Mouse (Mus musculus): ENCODE measurements around the gene Smco3. TPM values are rescaled to one million over a fixed set of nuclear protein-coding genes. Genes with fewer than 3 reads are reported as not detected.

Gene Smco3
- polyA plus RNA-seq, 1 experiment from 2014 or later = not detected

GRCm38 (mm10) chr6:136792884-136793758 lies 42.1 kb downstream of the Smco3 start:
- DNase-seq (ENCODE audit: low spot score) (peak; percentile 69), ATAC-seq (ENCODE audit: insufficient number of reproducible peaks, low FRiP score, low TSS enrichment, low read depth) (peak; percentile 72)
- Histone ChIP-seq H3K4me2 (ENCODE audit: low read depth, severe bottlenecking) (peak overlapping the region; percentile 76), H3K27ac (replicated peaks; ENCODE audit: low read depth, low read length) (peak overlapping the region; percentile 80), H3K27me3 (ENCODE audit: control insufficient read depth, insufficient read depth, low read length) (no peaks in the 10 kb centered on the region), H3K36me3 (ENCODE audit: control insufficient read depth, insufficient read depth, low read length) (no peaks in the 10 kb centered on the region), H3K4me1 (ENCODE audit: control insufficient read depth, insufficient read depth, low read length) (no peaks in the 10 kb centered on the region), H3K4me3 (ENCODE audit: low read depth, low read length) (peak overlapping the region; percentile 33), H3K9me3 (ENCODE audit: control insufficient read depth, low read length) (no peaks in the 10 kb centered on the region), H3K9ac (ENCODE audit: low read length) (peak overlapping the region; percentile 53)
- 14% methylated on average over 16 of the region's 16 CpGs for WGBS

- no peaks in the 10 kb centered on the region for H3K9me3 ChIP-seq (ENCODE audit: control insufficient read depth, low read length)
- no peaks in the 10 kb centered on the region for H3K27me3 ChIP-seq (ENCODE audit: control insufficient read depth, insufficient read depth, low read length)
- no peak overlapping the region for H3K4me3 ChIP-seq (ENCODE audit: low read depth, low read length)
- WGBS = 67% methylated on average over 5 of the region's 5 CpGs
- ATAC-seq (ENCODE audit: insufficient number of reproducible peaks, low FRiP score, low TSS enrichment, low read depth) (no peak), DNase-seq (ENCODE audit: low spot score) (no peak)
- H3K27ac ChIP-seq (replicated peaks; ENCODE audit: low read depth, low read length) = no peak overlapping the region
- H3K36me3 ChIP-seq (ENCODE audit: control insufficient read depth, insufficient read depth, low read length) = no peaks in the 10 kb centered on the region
- H3K9ac ChIP-seq (ENCODE audit: low read length) = no peak overlapping the region
- H3K4me2 ChIP-seq (ENCODE audit: low read depth, severe bottlenecking) = no peak overlapping the region
- H3K4me1 ChIP-seq (ENCODE audit: control insufficient read depth, insufficient read depth, low read length) = no peaks in the 10 kb centered on the region
These were observed 45.8 kb downstream of the Smco3 start for GRCm38 (mm10) chr6:136789391-136789971.

- H3K9me3 ChIP-seq (ENCODE audit: control insufficient read depth, low read length) = no peaks in the 10 kb centered on the region
- no peak overlapping the region for H3K27ac ChIP-seq (replicated peaks; ENCODE audit: low read depth, low read length)
- no peaks in the 10 kb centered on the region for H3K36me3 ChIP-seq (ENCODE audit: control insufficient read depth, insufficient read depth, low read length)
- WGBS = 88% methylated on average over 9 of the region's 9 CpGs
- no peak overlapping the region for H3K4me2 ChIP-seq (ENCODE audit: low read depth, severe bottlenecking)
- no peak overlapping the region for H3K9ac ChIP-seq (ENCODE audit: low read length)
- no peaks in the 10 kb centered on the region for H3K27me3 ChIP-seq (ENCODE audit: control insufficient read depth, insufficient read depth, low read length)
- H3K4me3 ChIP-seq (ENCODE audit: low read depth, low read length) = no peak overlapping the region
- DNase-seq (ENCODE audit: low spot score) = no peak
- ATAC-seq (ENCODE audit: insufficient number of reproducible peaks, low FRiP score, low TSS enrichment, low read depth) = no peak
- no peaks in the 10 kb centered on the region for H3K4me1 ChIP-seq (ENCODE audit: control insufficient read depth, insufficient read depth, low read length)
These were observed 52.5 kb downstream of the Smco3 start for GRCm38 (mm10) chr6:136782761-136783160.

DNA sequence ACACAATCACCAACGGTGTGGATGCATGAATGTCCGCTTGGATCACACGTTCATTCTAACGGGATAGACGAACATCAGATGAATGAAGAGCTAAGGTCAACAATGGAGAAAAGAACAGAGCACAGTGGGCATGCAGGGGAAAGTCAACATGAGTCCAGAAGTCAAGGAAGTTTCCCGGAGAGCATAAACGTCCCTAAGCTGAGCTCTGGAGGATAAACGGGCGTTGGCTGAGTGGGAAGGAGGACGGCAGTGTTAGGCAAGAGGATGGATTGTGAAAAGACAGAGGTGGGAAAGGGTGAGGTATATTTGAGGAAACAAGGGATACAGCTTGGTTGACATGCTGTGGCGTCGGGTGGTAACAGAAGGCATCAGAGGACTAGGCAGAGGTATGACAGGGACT lies 53.1 kb downstream of the Smco3 start:
- no peak for ATAC-seq (ENCODE audit: insufficient number of reproducible peaks, low FRiP score, low TSS enrichment, low read depth)
- Histone ChIP-seq H3K27ac (replicated peaks; ENCODE audit: low read depth, low read length) (no peak overlapping the region), H3K4me3 (ENCODE audit: low read depth, low read length) (no peak overlapping the region), H3K9me3 (ENCODE audit: control insufficient read depth, low read length) (no peaks in the 10 kb centered on the region), H3K36me3 (ENCODE audit: control insufficient read depth, insufficient read depth, low read length) (no peaks in the 10 kb centered on the region), H3K9ac (ENCODE audit: low read length) (no peak overlapping the region), H3K27me3 (ENCODE audit: control insufficient read depth, insufficient read depth, low read length) (no peaks in the 10 kb centered on the region), H3K4me1 (ENCODE audit: control insufficient read depth, insufficient read depth, low read length) (no peaks in the 10 kb centered on the region), H3K4me2 (ENCODE audit: low read depth, severe bottlenecking) (no peak overlapping the region)
- DNase-seq (ENCODE audit: low spot score) = no peak
- 87% methylated on average over 12 of the region's 12 CpGs for WGBS

DNA sequence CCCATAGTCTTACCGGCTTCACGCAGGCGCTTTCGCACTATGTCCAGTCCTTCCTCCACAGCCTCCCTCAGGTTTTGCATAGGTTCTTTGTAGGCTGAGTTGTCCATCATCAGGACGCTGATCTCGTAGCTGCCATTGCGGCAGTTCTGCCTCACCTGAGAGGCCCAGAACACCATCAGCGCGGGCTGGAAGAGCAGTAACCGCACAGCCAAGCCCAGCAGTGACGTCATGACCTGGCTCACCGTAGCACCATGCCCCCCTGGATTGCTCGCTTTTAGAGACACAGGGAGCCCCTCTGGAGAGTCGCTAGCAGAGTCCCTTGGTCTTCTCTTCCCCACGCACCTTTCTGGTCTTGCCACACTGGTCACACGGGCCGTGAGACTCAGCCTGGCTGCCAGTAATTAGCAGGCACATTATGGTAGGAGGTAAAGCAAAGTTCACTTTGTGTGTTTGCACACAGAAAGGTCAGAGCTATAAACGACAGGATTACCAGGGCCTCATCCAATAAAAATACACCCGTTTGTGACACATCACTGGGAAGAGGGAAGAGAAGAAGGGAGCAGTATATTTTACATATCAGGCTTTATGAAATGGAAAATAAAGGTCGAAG lies 53.8 kb downstream of the Smco3 start, which contains the start of gene Gucy2c:
Gucy2c (minus strand) TSS at position 389 of the 610 bp plus-strand sequence.
- Histone ChIP-seq H3K4me3 (ENCODE audit: low read depth, low read length) (no peak within 1 kb of the TSS), H3K36me3 (ENCODE audit: control insufficient read depth, insufficient read depth, low read length) (no peaks in the 10 kb centered on the region), H3K4me2 (ENCODE audit: low read depth, severe bottlenecking) (no peak within 1 kb of the TSS), H3K27ac (replicated peaks; ENCODE audit: low read depth, low read length) (no peak within 1 kb of the TSS), H3K9ac (ENCODE audit: low read length) (no peak within 1 kb of the TSS), H3K9me3 (ENCODE audit: control insufficient read depth, low read length) (no peaks in the 10 kb centered on the region), H3K4me1 (ENCODE audit: control insufficient read depth, insufficient read depth, low read length) (no peaks in the 10 kb centered on the region), H3K27me3 (ENCODE audit: control insufficient read depth, insufficient read depth, low read length) (no peaks in the 10 kb centered on the region)
- DNase-seq (ENCODE audit: low spot score) (no peak), ATAC-seq (ENCODE audit: insufficient number of reproducible peaks, low FRiP score, low TSS enrichment, low read depth) (no peak)
- 73% methylated on average over 20 of the region's 20 CpGs for WGBS

Small RNAs within 50 kb of the gene (microRNA-seq; reads per million reads assigned to microRNA genes)
- not detected for gene Gm44364

Other genes with a start within 250 kb of the Smco3 start
- gene Plbd1, start 173.5 kb downstream of the Smco3 start, polyA plus RNA-seq (2014; fragmentation: Nextera tagmentation; extraction: Ambion mirVana) = 0.94 and 1.5 TPM in 2 replicates
- 0.14 and 0.35 TPM in 2 replicates for gene Gucy2c, start 53.7 kb downstream of the Smco3 start, polyA plus RNA-seq (2014; fragmentation: Nextera tagmentation; extraction: Ambion mirVana)
- gene Hist4h4, start 31.0 kb downstream of the Smco3 start, polyA plus RNA-seq (2014; fragmentation: Nextera tagmentation; extraction: Ambion mirVana) = 0.92 and 0.96 TPM in 2 replicates
- gene H2afj, start 27.2 kb downstream of the Smco3 start, polyA plus RNA-seq (2014; fragmentation: Nextera tagmentation; extraction: Ambion mirVana) = 78.5 and 79.9 TPM in 2 replicates
- gene BC049715, start 7.8 kb downstream of the Smco3 start, polyA plus RNA-seq (2014; fragmentation: Nextera tagmentation; extraction: Ambion mirVana) = 1.8 and 2.7 TPM in 2 replicates
- gene Wbp11, start 7.2 kb downstream of the Smco3 start, polyA plus RNA-seq (2014; fragmentation: Nextera tagmentation; extraction: Ambion mirVana) = 169 and 183 TPM in 2 replicates
- gene Art4, start 22.3 kb upstream of the Smco3 start, polyA plus RNA-seq (2014; fragmentation: Nextera tagmentation; extraction: Ambion mirVana) = 1.2 and 2.3 TPM in 2 replicates
- 10.4 and 14.1 TPM in 2 replicates for gene Mgp, start 40.4 kb upstream of the Smco3 start, polyA plus RNA-seq (2014; fragmentation: Nextera tagmentation; extraction: Ambion mirVana)
- gene Erp27, start 86.7 kb upstream of the Smco3 start, polyA plus RNA-seq (2014; fragmentation: Nextera tagmentation; extraction: Ambion mirVana) = 0.31 TPM in 1 of 2 replicates, not detected in the other
- gene Pde6h, start 88.4 kb upstream of the Smco3 start, polyA plus RNA-seq (2014; fragmentation: Nextera tagmentation; extraction: Ambion mirVana) = not detected in 2 replicates
- gene Arhgdib, start 106.4 kb upstream of the Smco3 start, polyA plus RNA-seq (2014; fragmentation: Nextera tagmentation; extraction: Ambion mirVana) = 42.4 and 44.8 TPM in 2 replicates